Mouse (Mus musculus): Measurements from ENCODE around the gene Atp6v1g3. TPM values are rescaled to one million over a fixed set of nuclear protein-coding genes. Genes with fewer than 3 reads are reported as not detected.

Atp6v1g3 gene
- polyA plus RNA-seq (2014; fragmentation: Illumina TruSeq; extraction: RNeasy Lipid Tissue Mini Kit (QIAGEN cat#74804); ENCODE audit: low read depth, low replicate concordance), result not detected

GRCm38 (mm10) chr1:138273438-138273837 is at the start of gene Atp6v1g3:
Gene Atp6v1g3, plus strand, starts transcription at chr1:138273738.

Other genes with a start within 250 kb of the Atp6v1g3 start
- 67.9 TPM for gene Ptprc, start 98.0 kb upstream of the Atp6v1g3 start, polyA plus RNA-seq (2014; fragmentation: Illumina TruSeq; extraction: RNeasy Lipid Tissue Mini Kit (QIAGEN cat#74804); ENCODE audit: low read depth, low replicate concordance)